Mouse (Mus musculus) CH12.LX (cell line): ENCODE measurements around the gene Tedc1. TPM values are rescaled to one million over a fixed set of nuclear protein-coding genes. Genes with fewer than 3 reads are reported as not detected.

Source experiments
- DNase-seq: peaks from one replicate; pipeline ENCODE4 v3.0.0-alpha.2; 2013; ENCODE audit errors: extremely low read depth
- H3K27ac ChIP-seq: 2 replicates; pipeline ENCODE4 v1.5.1; 2012; ENCODE audit warnings: low read depth, mild to moderate bottlenecking, control low read depth, moderate library complexity; ENCODE audit not compliant: insufficient read depth
- H3K27me3 ChIP-seq: replicated peaks from 2 replicates; pipeline ENCODE3; 2012; ENCODE audit warnings: inconsistent platforms
- H3K36me3 ChIP-seq, 2 experiments: replicated peaks in 1 of 2; 2 replicates each; pipeline versions ENCODE3 to v1.6.1; 2012; ENCODE audit warnings: inconsistent platforms in 1 of 2, low read length in 1 of 2, mild to moderate bottlenecking in 1 of 2, mixed read lengths in 1 of 2, moderate library complexity in 1 of 2; ENCODE audit not compliant: control insufficient read depth in 1 of 2, insufficient read depth in 1 of 2
- H3K4me1 ChIP-seq, 2 experiments: 2 replicates each; pipeline ENCODE4 v1.6.1; 2012; ENCODE audit warnings: inconsistent platforms in 1 of 2, moderate library complexity in 1 of 2; ENCODE audit not compliant: insufficient read depth in 2 of 2, control insufficient read depth in 1 of 2
- H3K4me2 ChIP-seq: 2 replicates; pipeline ENCODE4 v1.6.1; 2012; ENCODE audit warnings: low read depth, mild to moderate bottlenecking, control low read depth; ENCODE audit not compliant: poor library complexity, insufficient read depth, severe bottlenecking
- H3K4me3 ChIP-seq, 3 experiments: fragments of 150-350 bp in 1 of 3; sonication (generic) in 1 of 3; replicated peaks in 1 of 3; 2 replicates each; pipeline versions ENCODE3 to v1.5.1; 2011 to 2012; ENCODE audit warnings: low read depth in 2 of 3, low read length in 2 of 3, mild to moderate bottlenecking in 2 of 3, moderate library complexity in 2 of 3, control low read depth in 1 of 3, improper control_type of control experiment in 1 of 3, inconsistent platforms in 1 of 3, mixed read lengths in 1 of 3; ENCODE audit not compliant: poor library complexity in 1 of 3
- H3K79me2 ChIP-seq: replicated peaks from 2 replicates; pipeline ENCODE4 v1.6.1; 2012; ENCODE audit warnings: mild to moderate bottlenecking, moderate library complexity; ENCODE audit not compliant: control insufficient read depth, poor library complexity, insufficient read depth, severe bottlenecking; ENCODE audit errors: extremely low read depth
- H3K9ac ChIP-seq: 2 replicates; pipeline ENCODE4 v1.6.1; 2012; ENCODE audit warnings: low read depth, mild to moderate bottlenecking, control low read depth, moderate library complexity; ENCODE audit not compliant: insufficient read depth
- H3K9me3 ChIP-seq: replicated peaks from 2 replicates; pipeline ENCODE3; 2012; ENCODE audit warnings: low read length, inconsistent platforms, mixed read lengths
- BHLHE40 ChIP-seq: IDR thresholded peaks from 2 replicates; pipeline ENCODE4 v1.6.1; 2011; ENCODE audit warnings: mild to moderate bottlenecking, low read depth, low read length, improper control_type of control experiment
- ELF1 ChIP-seq: IDR thresholded peaks from 2 replicates; pipeline ENCODE4 v1.6.1; 2014; ENCODE audit warnings: low read depth, mild to moderate bottlenecking, inconsistent platforms, low read length, improper control_type of control experiment
- EP300 ChIP-seq: IDR thresholded peaks from 2 replicates; pipeline ENCODE4 v1.6.1; 2011; ENCODE audit warnings: low read length, improper control_type of control experiment
- ETS1 ChIP-seq: conservative IDR thresholded peaks from 2 replicates; pipeline ENCODE4 v1.6.1; 2012; ENCODE audit warnings: low read depth, mild to moderate bottlenecking, inconsistent platforms, low read length, improper control_type of control experiment, moderate library complexity
- GABPA ChIP-seq: IDR thresholded peaks from 2 replicates; pipeline ENCODE4 v1.6.1; 2012; ENCODE audit warnings: low read depth, low read length, improper control_type of control experiment, inconsistent platforms; ENCODE audit not compliant: insufficient replicate concordance
- HCFC1 ChIP-seq: IDR thresholded peaks from 2 replicates; pipeline ENCODE4 v1.6.1; 2012; ENCODE audit warnings: low read depth, mild to moderate bottlenecking, inconsistent platforms, low read length, improper control_type of control experiment
- JUN ChIP-seq: IDR thresholded peaks from 2 replicates; pipeline ENCODE4 v1.6.1; 2011; ENCODE audit warnings: low read depth, mild to moderate bottlenecking, low read length, improper control_type of control experiment, moderate library complexity; ENCODE audit not compliant: insufficient read depth
- JUND ChIP-seq: conservative IDR thresholded peaks from 2 replicates; pipeline ENCODE4 v1.6.1; 2011; ENCODE audit warnings: low read depth, low read length, improper control_type of control experiment
- KAT2A ChIP-seq: IDR thresholded peaks from 2 replicates; pipeline ENCODE4 v1.6.1; 2012; ENCODE audit warnings: low read length, improper control_type of control experiment, inconsistent platforms; ENCODE audit not compliant: insufficient replicate concordance
- MAFK ChIP-seq: IDR thresholded peaks from 2 replicates; pipeline ENCODE4 v1.6.1; 2011; ENCODE audit warnings: low read length, improper control_type of control experiment; ENCODE audit not compliant: insufficient replicate concordance
- MEF2A ChIP-seq: IDR thresholded peaks from 2 replicates; pipeline ENCODE4 v1.6.1; 2014; ENCODE audit warnings: low read depth, mild to moderate bottlenecking, inconsistent platforms, low read length, improper control_type of control experiment, borderline replicate concordance
- MXI1 ChIP-seq: IDR thresholded peaks from 2 replicates; pipeline ENCODE4 v1.6.1; 2011; ENCODE audit warnings: mild to moderate bottlenecking, low read depth, low read length, improper control_type of control experiment
- MYC ChIP-seq: IDR thresholded peaks from 2 replicates; pipeline ENCODE4 v1.6.1; 2011; ENCODE audit warnings: low read depth, mild to moderate bottlenecking, improper control_type of control experiment, low read length
- POLR2A ChIP-seq: IDR thresholded peaks from 2 replicates; pipeline ENCODE4 v1.6.1; 2011; ENCODE audit warnings: low read depth, mild to moderate bottlenecking, improper control_type of control experiment, low read length
- POLR2AphosphoS2 ChIP-seq: IDR thresholded peaks from 2 replicates; pipeline ENCODE4 v1.6.1; 2011; ENCODE audit warnings: low read depth, low read length, improper control_type of control experiment
- SMC3 ChIP-seq: IDR thresholded peaks from 2 replicates; pipeline ENCODE4 v1.6.1; 2011; ENCODE audit warnings: low read depth, low read length, improper control_type of control experiment
- TCF12 ChIP-seq: IDR thresholded peaks from 2 replicates; pipeline ENCODE4 v1.6.1; 2014; ENCODE audit warnings: low read depth, mild to moderate bottlenecking, inconsistent platforms, low read length, improper control_type of control experiment
- UBTF ChIP-seq: IDR thresholded peaks from 2 replicates; pipeline ENCODE4 v1.6.1; 2012; ENCODE audit warnings: low read depth, mild to moderate bottlenecking, inconsistent platforms, low read length, improper control_type of control experiment, moderate library complexity
- USF1 ChIP-seq: IDR thresholded peaks from 2 replicates; pipeline ENCODE4 v1.6.1; 2014; ENCODE audit warnings: low read depth, mild to moderate bottlenecking, inconsistent platforms, low read length, improper control_type of control experiment
- USF2 ChIP-seq: conservative IDR thresholded peaks from 2 replicates; pipeline ENCODE4 v1.6.1; 2011; ENCODE audit warnings: low read depth, low read length, improper control_type of control experiment
- ZKSCAN1 ChIP-seq: IDR thresholded peaks from 2 replicates; pipeline ENCODE4 v1.6.1; 2012; ENCODE audit warnings: low read depth, inconsistent platforms, low read length, improper control_type of control experiment, borderline replicate concordance
- ZMIZ1 ChIP-seq: IDR thresholded peaks from 2 replicates; pipeline ENCODE4 v1.6.1; 2012; ENCODE audit warnings: low read depth, mild to moderate bottlenecking, inconsistent platforms, low read length, improper control_type of control experiment
- dilution Hi-C: fragments of 300-500 bp; cut with MboI; formaldehyde crosslinking; loops from 2 replicates; pipeline ENCODE4 v1.14.3; 2020; ENCODE audit warnings: low sequenced_read_pairs; ENCODE audit not compliant: extremely low pct_unique_long_range_greater_than_20kb, extremely low pct_ligation_motif_present
- in situ Hi-C: fragments of 300-500 bp; cut with MboI; formaldehyde crosslinking; loops from 3 replicates; pipeline ENCODE4 v1.14.3; 2019; ENCODE audit warnings: low sequenced_read_pairs, low pct_ligation_motif_present, low pct_unique_long_range_greater_than_20kb, mixed read lengths
- polyA plus RNA-seq: library from polyadenylated mRNA; unstranded; fragments of >175 nt; gene quantifications from 2 replicates; pipeline ENCODE4 v1.2.1, GENCODE M21; 2012; ENCODE audit warnings: low read depth; ENCODE audit not compliant: insufficient read length
- total RNA-seq, 2 experiments: library from RNA; depleted of rRNA; stranded (reverse); fragments of 300-350 nt in 1 of 2; fragments of >200 nt in 1 of 2; gene quantifications; 2 replicates each; pipeline ENCODE4 v1.2.3; 2012 to 2014

Gene Tedc1
- total and polyA plus RNA-seq, 3 experiments: 6.4 to 14.0 (median 9.0) TPM

DNA sequence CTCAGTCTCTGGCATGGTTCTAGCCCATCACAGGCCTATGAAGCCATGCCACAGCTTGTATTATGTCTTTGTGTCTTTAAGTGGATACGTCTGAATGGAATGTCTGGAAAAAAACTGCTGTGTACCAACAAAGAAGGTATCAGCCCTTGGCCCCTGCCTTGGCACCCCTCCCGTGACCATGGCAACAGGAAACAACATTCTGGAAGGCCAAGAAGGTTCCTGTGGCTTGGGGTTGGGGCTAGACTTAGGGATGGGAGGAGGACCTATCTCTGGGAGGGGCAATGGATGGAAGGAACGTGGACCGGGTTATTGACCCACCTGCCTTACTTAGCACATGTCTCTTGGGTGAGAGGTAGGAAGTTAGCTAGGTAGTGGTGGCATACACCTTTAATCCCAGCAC lies 6.9 kb upstream of the Tedc1 start:
- H3K27me3 ChIP-seq: peaks cover 66% of the 10 kb centered on the region
- H3K36me3 ChIP-seq: peaks cover 0 to 3% of the 10 kb centered on the region in 2 experiments
- H3K4me1 ChIP-seq: peaks cover 10 to 19% of the 10 kb centered on the region in 2 experiments
- no peak overlapping the region for H3K4me3 ChIP-seq
- dilution Hi-C loops: no loop called here
- H3K4me2 ChIP-seq: no peak overlapping the region
- H3K9ac ChIP-seq: no peak overlapping the region
- DNase-seq: no peak
- no peaks in the 10 kb centered on the region for H3K9me3 ChIP-seq
- TF ChIP-seq MYC (no peak), POLR2AphosphoS2 (no peak), BHLHE40 (no peak), EP300 (no peak), SMC3 (no peak), USF1 (no peak), JUN (no peak), MAFK (no peak), ZKSCAN1 (no peak), ETS1 (no peak), ZMIZ1 (no peak), UBTF (no peak), MEF2A (no peak)
- TF ChIP-seq, all 38 proteins: peak for 0
- Histone ChIP-seq H3K79me2 (no peaks in the 10 kb centered on the region), H3K27ac (no peak overlapping the region)
- in situ Hi-C loops: no loop called here

GRCm38 (mm10) chr12:113149896-113150295 lies 6.3 kb upstream of the Tedc1 start:
- Histone ChIP-seq H3K4me3 (no peak overlapping the region), H3K9ac (no peak overlapping the region), H3K27me3 (peaks cover 71% of the 10 kb centered on the region), H3K79me2 (no peaks in the 10 kb centered on the region), H3K27ac (no peak overlapping the region), H3K4me2 (no peak overlapping the region), H3K9me3 (no peaks in the 10 kb centered on the region), H3K4me1 (peaks cover 12 to 21% of the 10 kb centered on the region in 2 experiments)
- in situ Hi-C loops: loop anchor here (5.0 kb wide), 1 partner anchor 133 kb away; no protein-coding TSS in a partner anchor
- dilution Hi-C loops: no loop called here
- TF ChIP-seq TCF12: no peak
- TF ChIP-seq EP300: no peak
- no peak for TF ChIP-seq KAT2A
- TF ChIP-seq POLR2A: no peak
- no peak for TF ChIP-seq MXI1
- no peak for TF ChIP-seq JUND
- TF ChIP-seq USF1: no peak
- no peak for TF ChIP-seq GABPA
- no peak for TF ChIP-seq SMC3
- no peak for TF ChIP-seq USF2
- TF ChIP-seq ELF1: no peak
- no peak for TF ChIP-seq HCFC1
- TF ChIP-seq, all 38 proteins: peak for 0
- no peak for DNase-seq
- H3K36me3 ChIP-seq: peaks cover 0 to 2% of the 10 kb centered on the region in 2 experiments
